Mouse (Mus musculus): ENCODE measurements at regions not wholly inside any gene's neighbourhood (a gene's known extent, or its start where the extent isn't known, plus 50 kb on each side); places are given as distances from the start of the nearest gene placed in this dataset.

GRCm38 (mm10) chr13:107396036-107396435 is 374.1 kb upstream of the Kif2a start:
- no peak for DNase-seq (ENCODE audit: low read depth, low spot score)

DNA sequence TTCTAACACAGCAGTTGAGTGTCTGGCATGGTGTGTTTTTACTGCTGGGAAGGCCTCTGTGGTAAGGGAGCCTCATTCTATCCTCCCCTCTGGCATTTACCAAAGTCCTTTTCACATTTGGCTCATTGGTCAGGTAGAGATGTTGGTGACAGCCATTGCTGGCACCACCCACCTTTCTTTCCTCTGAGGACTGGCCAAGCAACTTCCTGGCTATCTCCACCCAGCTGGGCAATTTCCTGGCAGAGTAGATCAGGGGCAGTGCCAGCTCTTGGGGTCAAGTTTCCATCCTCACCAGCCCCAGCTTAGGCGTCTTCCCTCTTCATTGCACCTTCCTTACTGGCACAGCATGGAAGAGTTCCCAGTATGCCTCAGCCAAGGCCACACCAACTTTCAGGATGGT is 372.5 kb upstream of the Kif2a start:
- DNase-seq (ENCODE audit: low read depth, low spot score) = no peak

DNA sequence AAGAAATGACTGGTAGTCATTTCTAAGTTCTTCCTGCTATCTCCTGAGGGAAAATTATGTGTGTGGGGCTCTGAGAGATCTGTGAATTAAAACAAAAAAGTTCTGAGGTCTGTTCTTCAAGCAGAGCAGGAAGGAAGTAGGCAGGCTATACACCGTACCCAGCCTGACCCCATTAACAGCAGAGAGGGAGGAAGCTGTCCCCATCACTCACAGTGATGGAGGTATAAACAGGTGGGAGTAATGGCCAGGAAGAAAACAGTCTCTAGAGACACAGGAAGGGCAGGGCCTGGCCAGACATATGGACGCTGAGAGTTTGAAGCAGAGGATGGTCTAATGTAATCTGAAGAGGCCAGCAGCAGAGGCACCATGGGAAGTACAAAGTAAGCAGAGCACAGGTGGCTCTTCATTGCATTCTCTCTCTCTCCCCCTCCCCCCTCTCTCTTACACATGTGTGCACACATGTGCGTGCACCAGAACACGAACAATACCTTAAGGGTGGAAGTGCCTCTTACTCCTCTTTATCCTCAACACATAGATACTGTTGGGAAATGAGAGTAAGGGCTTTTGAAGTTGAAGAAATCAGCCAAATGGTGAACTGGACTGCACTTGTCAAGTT is 367.7 kb upstream of the Kif2a start:
- no peak for DNase-seq (ENCODE audit: low read depth, low spot score)

DNA sequence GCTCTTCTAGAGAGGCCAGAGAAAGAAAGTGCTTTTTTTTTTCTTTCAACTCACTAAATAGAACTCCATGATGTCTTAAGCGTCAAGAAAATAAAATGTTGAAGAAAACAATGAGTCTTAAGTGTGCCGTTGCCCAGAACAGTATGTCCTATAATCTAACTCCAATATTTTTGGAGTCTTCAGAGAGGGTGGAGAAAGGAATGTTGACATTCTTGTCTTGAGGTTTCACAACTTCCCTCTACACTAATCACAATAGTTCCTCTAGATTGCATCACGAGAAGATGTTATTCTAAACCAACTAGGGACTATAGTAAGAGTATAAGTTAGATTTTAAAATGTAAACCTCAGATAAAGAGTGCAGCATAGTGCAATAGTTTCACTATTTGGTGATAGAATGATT is 367.1 kb upstream of the Kif2a start:
- no peak for DNase-seq (ENCODE audit: low read depth, low spot score)

DNA sequence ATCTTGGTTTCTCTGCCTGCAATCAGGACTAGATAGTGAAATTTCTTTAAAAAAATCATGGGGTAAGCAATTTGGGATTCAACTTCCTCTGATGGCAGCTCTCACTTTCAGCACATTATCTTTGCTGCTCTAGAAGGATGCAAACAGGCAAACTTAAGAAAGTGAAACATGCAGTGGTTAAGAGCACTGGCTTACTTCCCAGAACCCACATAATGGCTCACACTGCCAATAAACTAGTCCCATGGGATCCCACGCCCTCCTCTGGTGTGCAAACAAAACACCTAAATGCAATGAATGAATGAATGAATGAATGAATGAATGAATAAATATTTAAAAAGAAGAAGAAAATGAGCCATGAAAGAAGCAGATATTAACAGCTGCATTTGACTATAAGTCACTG is 356.1 kb upstream of the Kif2a start:
- no peak for DNase-seq (ENCODE audit: low read depth, low spot score)

GRCm38 (mm10) chr13:107372666-107373065 is 350.7 kb upstream of the Kif2a start:
- DNase-seq (ENCODE audit: low read depth, low spot score) = no peak

GRCm38 (mm10) chr13:107371616-107372582 is 350.0 kb upstream of the Kif2a start:
- DNase-seq (ENCODE audit: low read depth, low spot score) = no peak

GRCm38 (mm10) chr13:107367639-107368038 is 345.7 kb upstream of the Kif2a start:
- DNase-seq (ENCODE audit: low read depth, low spot score) = no peak

- DNase-seq (ENCODE audit: low read depth, low spot score) = no peak
These were observed 343.8 kb upstream of the Kif2a start for GRCm38 (mm10) chr13:107365766-107366165.

- no peak for DNase-seq (ENCODE audit: low read depth, low spot score)
These were observed 343.3 kb upstream of the Kif2a start for GRCm38 (mm10) chr13:107365241-107365640.

DNA sequence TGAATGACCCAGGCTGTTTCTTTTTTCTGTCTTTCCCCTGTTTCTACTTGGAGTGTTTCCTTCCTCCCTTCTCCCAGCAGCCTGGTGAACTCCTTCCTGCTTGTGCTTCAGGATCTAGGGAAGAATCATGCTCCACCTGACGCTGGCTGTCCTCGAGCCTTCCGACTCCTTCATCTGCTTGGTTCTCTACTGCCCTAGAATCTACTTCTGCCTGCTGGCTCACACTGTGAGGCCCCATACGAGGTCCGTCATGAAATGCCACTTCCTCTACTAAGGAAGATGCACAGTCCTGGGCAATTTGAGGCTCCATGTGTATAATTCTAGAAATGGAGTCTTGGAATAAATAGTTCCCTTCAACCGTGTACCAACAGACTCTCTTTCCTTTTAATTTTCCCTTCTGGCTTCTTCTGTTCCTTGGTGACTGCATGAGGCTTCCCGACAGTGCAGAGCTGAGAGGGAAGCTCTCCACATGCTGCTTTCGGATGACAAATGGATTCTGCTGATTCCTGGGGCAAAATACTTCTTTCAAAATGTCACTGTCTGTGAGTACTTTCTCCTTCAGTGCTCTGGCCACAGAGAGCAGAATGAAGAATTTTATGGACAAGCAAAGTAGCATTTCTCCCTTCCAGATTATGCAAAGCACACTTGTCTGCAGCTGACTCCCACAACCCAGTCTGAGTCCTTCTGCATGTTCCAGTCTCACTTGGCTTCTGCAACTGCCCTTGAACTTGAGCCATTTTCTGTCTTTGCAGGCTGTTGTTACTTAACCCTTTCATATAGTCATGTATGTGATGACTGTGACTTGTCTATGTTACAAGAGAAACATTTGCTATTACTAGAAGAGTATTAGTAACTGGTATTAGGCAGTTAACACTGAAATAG is 341.1 kb upstream of the Kif2a start:
- DNase-seq (ENCODE audit: low read depth, low spot score) = no peak

DNA sequence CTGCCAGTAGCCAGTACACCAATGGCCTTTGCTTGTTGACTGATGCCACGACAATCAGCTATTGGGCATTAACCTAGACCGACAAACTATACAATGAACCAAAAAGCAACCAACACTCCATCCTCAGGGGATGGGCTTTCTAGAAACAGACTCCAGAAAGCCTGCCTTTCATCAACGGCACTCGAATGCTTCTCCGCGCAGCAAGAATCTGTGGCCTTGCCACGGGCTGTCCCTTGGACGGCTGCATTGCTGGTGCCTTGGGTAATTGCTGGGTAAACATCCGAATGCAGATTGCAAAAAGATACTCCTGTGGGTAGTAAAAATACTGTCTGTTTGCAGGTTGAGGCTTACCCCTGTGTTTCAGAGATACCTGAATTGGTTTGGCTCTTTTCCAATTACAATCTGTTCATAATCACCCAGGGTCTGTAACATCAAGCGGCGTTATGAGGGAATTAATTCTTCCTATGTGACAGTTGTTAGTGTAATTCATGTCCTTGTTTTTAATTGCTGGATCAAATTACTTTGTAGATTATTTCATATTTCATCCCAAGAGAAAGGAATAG is 319.0 kb upstream of the Kif2a start:
- DNase-seq (ENCODE audit: low read depth, low spot score) = no peak

GRCm38 (mm10) chr13:107338111-107338510 is 316.2 kb upstream of the Kif2a start:
- no peak for DNase-seq (ENCODE audit: low read depth, low spot score)

GRCm38 (mm10) chr13:107337111-107337510 is 315.2 kb upstream of the Kif2a start:
- DNase-seq (ENCODE audit: low read depth, low spot score) = no peak

DNA sequence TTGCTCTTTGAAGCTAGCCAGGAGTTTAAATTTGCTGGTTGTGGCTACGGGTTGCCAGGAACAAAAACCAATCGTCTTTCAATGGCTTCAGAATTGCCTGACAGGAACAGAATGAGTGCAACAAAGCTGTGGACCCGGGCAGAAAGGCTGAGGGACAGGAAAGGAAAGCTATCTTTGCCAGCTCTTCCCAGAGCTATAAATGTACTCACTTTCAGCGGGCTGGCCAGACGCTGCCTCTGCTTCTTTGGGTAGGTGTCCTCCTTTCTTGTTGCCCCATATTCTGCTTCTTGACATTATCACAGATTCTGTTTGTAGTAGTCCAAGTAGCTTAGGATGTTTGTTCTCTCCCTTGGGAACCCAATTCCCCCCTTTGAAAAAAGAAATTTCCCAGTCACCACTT is 307.4 kb upstream of the Kif2a start:
- no peak for DNase-seq (ENCODE audit: low read depth, low spot score)

DNA sequence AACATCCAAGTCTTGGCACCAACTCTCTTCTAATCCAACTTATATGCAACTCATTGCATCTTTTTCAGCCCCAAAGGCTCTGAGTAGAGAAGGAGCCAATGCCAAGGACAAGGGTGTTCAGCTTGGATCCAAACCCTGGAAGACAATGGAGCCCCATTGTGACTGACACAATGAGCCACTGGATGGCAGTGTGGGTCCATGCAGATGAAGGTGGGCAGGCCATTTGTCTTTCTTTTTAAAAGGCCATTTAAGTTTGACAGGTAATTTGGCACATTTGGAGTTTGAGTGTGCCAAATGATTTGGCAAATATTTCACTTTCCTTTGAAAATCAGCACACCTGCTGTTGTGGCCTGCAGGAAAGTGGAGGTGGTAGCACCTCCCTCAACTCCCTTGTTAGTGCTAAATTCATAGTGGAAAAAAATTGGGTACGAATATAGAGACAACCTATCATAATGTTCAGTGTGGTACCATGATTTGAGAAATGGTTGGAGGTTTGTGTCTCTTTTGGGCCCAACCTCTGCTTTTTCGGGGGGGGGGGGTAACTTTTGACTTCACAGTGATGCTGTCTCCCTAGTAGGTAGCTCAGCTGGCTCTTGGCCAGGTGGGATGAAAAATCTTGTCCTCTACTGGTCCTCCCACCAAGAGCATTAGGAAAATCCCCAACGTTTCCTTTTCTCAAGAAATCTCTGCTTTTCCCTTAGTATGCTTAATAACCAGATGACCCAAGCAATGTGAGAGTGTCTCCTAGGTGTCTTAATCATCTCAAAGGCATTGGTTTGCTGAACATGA is 304.0 kb upstream of the Kif2a start:
- DNase-seq (ENCODE audit: low read depth, low spot score) = peak; percentile 22

- no peak for DNase-seq (ENCODE audit: low read depth, low spot score)
These were observed 292.8 kb upstream of the Kif2a start for GRCm38 (mm10) chr13:107314746-107315145.

DNA sequence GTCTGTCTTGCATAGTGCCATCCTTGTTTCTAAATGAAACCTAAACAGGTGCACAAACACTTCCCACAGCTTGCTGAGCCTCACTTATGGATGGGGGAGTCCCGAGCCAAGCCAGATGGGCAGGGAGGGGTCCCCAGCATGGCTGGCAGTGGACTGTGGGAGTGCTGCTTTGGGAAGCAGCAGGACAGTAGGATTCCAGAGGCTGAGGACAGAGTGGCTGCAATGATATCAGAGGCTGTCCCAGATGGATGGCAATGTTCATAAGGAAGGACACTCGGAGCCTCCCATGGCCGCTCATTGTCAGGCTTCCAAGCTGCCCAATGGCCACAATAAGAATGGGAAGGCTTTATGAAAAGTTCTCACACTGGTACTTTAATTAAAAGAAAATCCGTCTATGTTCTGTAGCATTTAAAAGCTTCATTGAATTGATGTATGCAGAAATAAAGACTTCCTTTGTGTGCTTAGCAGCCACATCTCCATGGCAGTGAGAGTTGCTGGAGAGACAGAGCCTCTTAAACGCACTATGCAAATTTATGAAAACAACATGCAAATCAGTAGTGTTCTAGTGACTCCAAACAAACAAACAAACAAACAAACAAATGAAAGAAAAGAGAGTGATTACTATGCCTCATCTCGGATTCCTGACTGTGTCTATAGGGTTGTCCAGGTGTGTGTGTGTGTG is 287.2 kb upstream of the Kif2a start:
- no peak for DNase-seq (ENCODE audit: low read depth, low spot score)

DNA sequence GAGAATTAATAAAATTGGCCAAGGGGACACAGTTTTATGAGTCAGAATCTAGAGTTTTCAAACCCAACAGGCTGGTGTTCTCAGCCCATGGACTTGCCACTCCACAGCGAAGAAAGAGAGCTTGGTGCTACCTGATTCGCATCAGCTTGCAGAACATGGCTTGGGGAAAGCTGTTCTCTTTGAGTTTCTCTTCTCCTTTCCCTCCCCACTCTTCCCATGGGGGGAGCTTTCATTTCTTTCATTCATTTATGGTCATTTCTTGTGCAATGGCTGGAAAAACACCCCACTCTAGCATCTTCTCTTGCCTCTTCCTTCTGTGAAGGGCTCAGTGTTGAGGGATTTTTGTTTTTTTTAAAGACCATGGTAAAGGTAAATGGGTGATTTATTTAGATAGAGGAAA is 286.5 kb upstream of the Kif2a start:
- no peak for DNase-seq (ENCODE audit: low read depth, low spot score)

- no peak for DNase-seq (ENCODE audit: low read depth, low spot score)
These were observed 285.0 kb upstream of the Kif2a start for GRCm38 (mm10) chr13:107306958-107307357.
